Mouse (Mus musculus): ENCODE measurements around the gene Calhm6. TPM values are rescaled to one million over a fixed set of nuclear protein-coding genes. Genes with fewer than 3 reads are reported as not detected.
A peak's percentile ranks its signal among the peaks of the same experiment; 100 is the strongest.

Gene Calhm6
- polyA plus RNA-seq, 1 experiment from 2014 or later: 3.9 TPM

GRCm38 (mm10) chr10:34166971-34167370 is 39.2 kb upstream of the Calhm6 start:
- ATAC-seq (no peak), DNase-seq (no peak)
- peaks cover 3% of the 10 kb centered on the region; the same call in 1 of the 2 replicates for H3K4me1 ChIP-seq (ENCODE audit: insufficient read depth)
- no peak overlapping the region for H3K27ac ChIP-seq (ENCODE audit: low read depth)
- TF ChIP-seq CTCF (IDR thresholded peaks at IDR 0.05; ENCODE audit: low read depth) (no peak), EP300 (IDR thresholded peaks at IDR 0.05; ENCODE audit: low read depth) (no peak)
- no peak overlapping the region for H3K4me2 ChIP-seq (ENCODE audit: low read depth, low read length)
- 60% methylated on average over 2 of the region's 2 CpGs for WGBS (ENCODE audit: insufficient replicate concordance)
- H3K27me3 ChIP-seq (ENCODE audit: insufficient read depth, low read length): no peaks in the 10 kb centered on the region
- H3K36me3 ChIP-seq (replicated peaks; ENCODE audit: insufficient read depth, low read length): no peaks in the 10 kb centered on the region
- H3K9me3 ChIP-seq (ENCODE audit: low read length): no peaks in the 10 kb centered on the region
- no peak overlapping the region for H3K9ac ChIP-seq (replicated peaks)
- no peak overlapping the region for H3K4me3 ChIP-seq (ENCODE audit: low read depth, low read length)

- Histone ChIP-seq H3K4me3 (ENCODE audit: low read depth, low read length) (no peak overlapping the region), H3K4me1 (ENCODE audit: insufficient read depth) (no peaks in the 10 kb centered on the region), H3K27ac (ENCODE audit: low read depth) (no peak overlapping the region), H3K27me3 (ENCODE audit: insufficient read depth, low read length) (no peaks in the 10 kb centered on the region), H3K4me2 (ENCODE audit: low read depth, low read length) (no peak overlapping the region), H3K9ac (replicated peaks) (no peak overlapping the region), H3K36me3 (replicated peaks; ENCODE audit: insufficient read depth, low read length) (no peaks in the 10 kb centered on the region), H3K9me3 (ENCODE audit: low read length) (no peaks in the 10 kb centered on the region)
- ATAC-seq: no peak
- TF ChIP-seq EP300 (IDR thresholded peaks at IDR 0.05; ENCODE audit: low read depth) (no peak), CTCF (IDR thresholded peaks at IDR 0.05; ENCODE audit: low read depth) (no peak)
- no peak for DNase-seq
- WGBS (ENCODE audit: insufficient replicate concordance): 80% methylated on average over 12 of the region's 12 CpGs
These were observed 28.2 kb upstream of the Calhm6 start for GRCm38 (mm10) chr10:34155796-34156554.

DNA sequence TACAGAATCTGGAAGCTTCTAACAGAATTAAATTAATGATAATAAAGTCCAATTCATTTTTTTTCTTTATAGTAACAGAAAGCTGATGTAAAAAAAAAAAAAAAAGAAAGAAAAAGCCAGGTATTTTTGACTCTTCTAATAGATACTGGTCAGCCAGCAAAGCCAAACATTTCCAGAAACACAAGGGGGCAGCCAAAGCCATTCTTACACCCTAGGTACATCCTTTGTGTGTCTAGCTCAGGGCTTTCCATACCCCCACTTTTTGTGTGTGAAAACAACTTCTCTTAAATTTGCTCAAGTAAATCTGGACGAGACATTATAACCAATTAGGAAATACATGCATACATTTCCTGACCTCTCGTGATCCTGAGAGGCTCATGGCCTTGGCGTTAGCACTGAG is 24.0 kb upstream of the Calhm6 start:
- ATAC-seq: no peak
- no peaks in the 10 kb centered on the region for H3K9me3 ChIP-seq (ENCODE audit: low read length)
- 63% methylated on average over 3 of the region's 3 CpGs for WGBS (ENCODE audit: insufficient replicate concordance)
- no peaks in the 10 kb centered on the region for H3K36me3 ChIP-seq (replicated peaks; ENCODE audit: insufficient read depth, low read length)
- H3K4me3 ChIP-seq (ENCODE audit: low read depth, low read length): no peak overlapping the region
- TF ChIP-seq EP300 (IDR thresholded peaks at IDR 0.05; ENCODE audit: low read depth) (no peak), CTCF (IDR thresholded peaks at IDR 0.05; ENCODE audit: low read depth) (peak; percentile 46)
- DNase-seq: no peak
- H3K27me3 ChIP-seq (ENCODE audit: insufficient read depth, low read length): no peaks in the 10 kb centered on the region
- H3K27ac ChIP-seq (ENCODE audit: low read depth): no peak overlapping the region
- no peaks in the 10 kb centered on the region for H3K4me1 ChIP-seq (ENCODE audit: insufficient read depth)
- no peak overlapping the region for H3K4me2 ChIP-seq (ENCODE audit: low read depth, low read length)
- H3K9ac ChIP-seq (replicated peaks): no peak overlapping the region

DNA sequence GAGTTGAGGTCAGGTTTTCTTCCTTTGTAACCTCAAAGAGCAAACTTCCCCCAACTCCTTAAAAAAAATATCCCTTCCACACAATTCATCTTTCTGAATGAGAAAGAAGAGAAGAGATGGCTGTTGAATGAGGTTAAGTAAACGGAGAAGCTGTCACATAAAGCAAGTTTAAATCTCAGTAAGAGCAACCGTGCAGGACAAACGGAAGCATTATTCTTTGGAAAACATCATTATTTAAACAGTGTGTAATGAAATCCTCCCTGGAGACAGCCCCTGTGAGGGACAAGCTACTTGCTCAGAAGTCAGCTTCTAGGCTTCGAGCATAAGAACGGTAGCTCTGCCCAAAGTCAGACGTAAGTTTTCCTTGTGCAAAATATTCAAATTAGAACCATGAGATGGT is 22.7 kb upstream of the Calhm6 start:
- no peak overlapping the region for H3K9ac ChIP-seq (replicated peaks)
- TF ChIP-seq EP300 (IDR thresholded peaks at IDR 0.05; ENCODE audit: low read depth) (no peak), CTCF (IDR thresholded peaks at IDR 0.05; ENCODE audit: low read depth) (no peak)
- DNase-seq: no peak
- no peak overlapping the region for H3K27ac ChIP-seq (ENCODE audit: low read depth)
- no peaks in the 10 kb centered on the region for H3K4me1 ChIP-seq (ENCODE audit: insufficient read depth)
- no peaks in the 10 kb centered on the region for H3K9me3 ChIP-seq (ENCODE audit: low read length)
- ATAC-seq: no peak
- H3K4me3 ChIP-seq (ENCODE audit: low read depth, low read length): no peak overlapping the region
- no peaks in the 10 kb centered on the region for H3K27me3 ChIP-seq (ENCODE audit: insufficient read depth, low read length)
- 67% methylated on average over 6 of the region's 6 CpGs for WGBS (ENCODE audit: insufficient replicate concordance)
- no peaks in the 10 kb centered on the region for H3K36me3 ChIP-seq (replicated peaks; ENCODE audit: insufficient read depth, low read length)
- H3K4me2 ChIP-seq (ENCODE audit: low read depth, low read length): no peak overlapping the region

- DNase-seq: no peak
- Histone ChIP-seq H3K27me3 (ENCODE audit: insufficient read depth, low read length) (no peaks in the 10 kb centered on the region), H3K36me3 (replicated peaks; ENCODE audit: insufficient read depth, low read length) (no peaks in the 10 kb centered on the region), H3K4me3 (ENCODE audit: low read depth, low read length) (no peak overlapping the region), H3K9me3 (ENCODE audit: low read length) (no peaks in the 10 kb centered on the region), H3K9ac (replicated peaks) (no peak overlapping the region), H3K4me1 (ENCODE audit: insufficient read depth) (no peaks in the 10 kb centered on the region), H3K27ac (ENCODE audit: low read depth) (no peak overlapping the region), H3K4me2 (ENCODE audit: low read depth, low read length) (no peak overlapping the region)
- ATAC-seq: no peak
- no peak for TF ChIP-seq EP300 (IDR thresholded peaks at IDR 0.05; ENCODE audit: low read depth)
- no peak for TF ChIP-seq CTCF (IDR thresholded peaks at IDR 0.05; ENCODE audit: low read depth)
- 62% methylated on average over 3 of the region's 3 CpGs for WGBS (ENCODE audit: insufficient replicate concordance)
These were observed 22.0 kb upstream of the Calhm6 start for GRCm38 (mm10) chr10:34149772-34150171.

DNA sequence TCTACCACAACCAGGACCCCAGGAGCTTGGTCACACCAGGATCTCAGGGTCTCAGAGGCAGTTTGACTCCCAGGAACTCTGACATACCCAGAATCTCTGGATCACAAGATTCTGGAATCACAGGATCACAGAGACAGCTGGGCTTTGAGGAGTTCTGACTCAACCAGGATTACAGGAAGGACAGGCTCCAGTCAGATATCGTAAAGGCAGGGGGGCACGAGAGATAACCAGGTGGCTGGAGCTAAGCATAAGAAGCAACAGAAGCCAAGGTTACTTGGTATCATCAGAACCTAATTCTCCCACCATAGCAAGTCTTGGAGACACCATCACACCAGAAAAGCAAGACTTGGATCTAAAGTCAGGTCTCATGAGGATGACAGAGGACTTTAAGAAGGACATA is 13.9 kb upstream of the Calhm6 start:
- Histone ChIP-seq H3K9ac (replicated peaks) (no peak overlapping the region), H3K4me2 (ENCODE audit: low read depth, low read length) (no peak overlapping the region), H3K27me3 (ENCODE audit: insufficient read depth, low read length) (no peaks in the 10 kb centered on the region), H3K9me3 (ENCODE audit: low read length) (no peaks in the 10 kb centered on the region), H3K4me3 (ENCODE audit: low read depth, low read length) (no peak overlapping the region), H3K4me1 (ENCODE audit: insufficient read depth) (no peaks in the 10 kb centered on the region), H3K27ac (ENCODE audit: low read depth) (no peak overlapping the region), H3K36me3 (replicated peaks; ENCODE audit: insufficient read depth, low read length) (no peaks in the 10 kb centered on the region)
- 82% methylated on average over 2 of the region's 2 CpGs for whole genome bisulfite sequencing (ENCODE audit: insufficient replicate concordance)
- ATAC-seq (no peak), DNase-seq (no peak)
- TF ChIP-seq EP300 (IDR thresholded peaks at IDR 0.05; ENCODE audit: low read depth) (no peak), CTCF (IDR thresholded peaks at IDR 0.05; ENCODE audit: low read depth) (no peak)

All from liver, postnatal 0 days (tissue).